Mouse (Mus musculus) heart, embryonic 11.5 days (tissue): ENCODE data around the gene Bmf. TPM values are rescaled to one million over a fixed set of nuclear protein-coding genes. Genes with fewer than 3 reads are reported as not detected.

ENCODE experiments used
- ATAC-seq: fragments of 200-750 bp; cut with Nextera tagmentation; replicated peaks from 2 replicates; pipeline ENCODE4 v1.8.0; 2017; ENCODE audit warnings: moderate library complexity; ENCODE audit not compliant: insufficient number of reproducible peaks, low FRiP score, low TSS enrichment
- H3K27ac ChIP-seq: fragments of 300-500 bp; sonication (generic); 2 replicates; pipeline ENCODE4 v1.5.1; 2014; ENCODE audit warnings: mild to moderate bottlenecking, low read depth, low read length
- H3K27me3 ChIP-seq: fragments of 300-500 bp; sonication (generic); 2 replicates; pipeline ENCODE4 v1.6.1; 2014; ENCODE audit warnings: mild to moderate bottlenecking, low read length, mixed read lengths; ENCODE audit not compliant: control insufficient read depth, insufficient read depth
- H3K36me3 ChIP-seq: fragments of 300-500 bp; sonication (generic); 2 replicates; pipeline ENCODE4 v1.6.1; 2014; ENCODE audit warnings: mild to moderate bottlenecking, low read length, moderate library complexity, mixed read lengths; ENCODE audit not compliant: control insufficient read depth, insufficient read depth
- H3K4me1 ChIP-seq: fragments of 300-500 bp; sonication (generic); 2 replicates; pipeline ENCODE4 v1.6.1; 2014; ENCODE audit warnings: low read length; ENCODE audit not compliant: control insufficient read depth, insufficient read depth
- H3K4me2 ChIP-seq: fragments of 300-500 bp; sonication (generic); 2 replicates; pipeline ENCODE4 v1.6.1; 2014; ENCODE audit warnings: mild to moderate bottlenecking, moderate library complexity
- H3K4me3 ChIP-seq: fragments of 300-500 bp; sonication (generic); 2 replicates; pipeline ENCODE4 v1.5.1; 2014; ENCODE audit warnings: low read depth, low read length
- H3K9ac ChIP-seq: fragments of 300-500 bp; sonication (generic); 2 replicates; pipeline ENCODE4 v1.6.1; 2014; ENCODE audit warnings: mild to moderate bottlenecking, low read depth, low read length, moderate library complexity
- H3K9me3 ChIP-seq: fragments of 300-500 bp; sonication (generic); replicated peaks from 2 replicates; pipeline ENCODE4 v1.6.1; 2016; ENCODE audit warnings: low read length; ENCODE audit not compliant: control insufficient read depth
- WGBS: fragments of 180-500 bp; shearing (Covaris S2); extraction: QIAGEN DNeasy Blood & Tissue Kit; methylation state at CpG from one replicate; pipeline ENCODE4 v1.1.7; 2014; ENCODE audit not compliant: insufficient replicate concordance; 5-methylcytosine and 5-hydroxymethylcytosine counted together
- polyA plus RNA-seq: library from polyadenylated mRNA; unstranded; fragments of >200 nt; fragmentation: Nextera tagmentation; extraction: Ambion mirVana; gene quantifications from 2 replicates; pipeline ENCODE4 v1.2.1, GENCODE M21; 2014

Bmf gene
- polyA plus RNA-seq, 1 experiment from 2014 or later = 3.7 TPM

DNA sequence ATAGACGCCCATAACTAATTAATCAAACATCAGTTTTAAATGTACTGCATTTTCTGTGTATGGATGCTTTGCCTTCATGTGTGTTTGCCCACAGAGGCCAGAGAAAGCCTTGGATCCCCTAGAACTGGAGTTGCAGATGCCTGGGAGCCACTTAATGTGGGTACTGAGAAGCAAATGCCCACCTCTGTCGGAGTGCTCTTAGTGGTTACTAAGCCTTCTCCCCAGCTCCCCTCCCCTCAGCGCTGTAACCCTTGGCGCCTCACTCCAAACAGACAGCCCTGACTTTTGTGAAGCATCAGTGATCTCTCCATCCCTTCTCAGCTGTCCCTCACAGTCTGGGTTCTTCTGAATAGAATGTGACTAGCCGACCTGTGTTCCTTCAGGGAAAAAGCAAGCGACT lies 51.0 kb downstream of the Bmf start:
- no peaks in the 10 kb centered on the region for H3K36me3 ChIP-seq
- peaks cover 5% of the 10 kb centered on the region; the same call in 1 of the 2 replicates for H3K4me1 ChIP-seq
- no peak overlapping the region for H3K4me3 ChIP-seq
- no peaks in the 10 kb centered on the region for H3K9me3 ChIP-seq
- no peak for ATAC-seq
- no peak overlapping the region for H3K9ac ChIP-seq
- H3K4me2 ChIP-seq = no peak overlapping the region
- no peak overlapping the region for H3K27ac ChIP-seq
- H3K27me3 ChIP-seq = no peaks in the 10 kb centered on the region
- WGBS = 72% methylated on average over 6 of the region's 6 CpGs

DNA sequence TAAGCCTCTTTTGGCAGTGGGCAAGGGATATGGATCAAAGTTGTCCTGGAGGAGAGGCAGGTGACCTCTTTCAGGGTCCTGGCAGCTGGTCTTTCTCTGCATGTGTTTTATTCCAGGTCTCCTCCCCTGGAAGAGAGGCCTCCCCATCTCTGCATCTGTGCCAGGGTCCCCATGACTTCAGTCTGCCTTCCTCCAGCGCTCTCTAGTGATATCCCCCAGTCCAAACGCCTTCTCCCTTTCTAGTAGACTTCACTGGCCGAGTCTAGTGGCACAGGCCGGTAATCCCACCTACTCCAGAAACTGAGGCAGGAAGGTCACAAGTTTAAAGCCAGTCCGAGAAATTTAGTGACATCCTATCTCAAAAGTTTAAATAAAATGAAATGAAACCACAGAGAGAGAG lies 51.6 kb downstream of the Bmf start:
- Histone ChIP-seq H3K4me2 (no peak overlapping the region), H3K36me3 (no peaks in the 10 kb centered on the region), H3K9ac (no peak overlapping the region), H3K4me1 (peaks cover 5% of the 10 kb centered on the region; the same call in 1 of the 2 replicates), H3K9me3 (no peaks in the 10 kb centered on the region), H3K27ac (no peak overlapping the region), H3K4me3 (no peak overlapping the region), H3K27me3 (no peaks in the 10 kb centered on the region)
- 71% methylated on average over 5 of the region's 5 CpGs for WGBS
- ATAC-seq = no peak

DNA sequence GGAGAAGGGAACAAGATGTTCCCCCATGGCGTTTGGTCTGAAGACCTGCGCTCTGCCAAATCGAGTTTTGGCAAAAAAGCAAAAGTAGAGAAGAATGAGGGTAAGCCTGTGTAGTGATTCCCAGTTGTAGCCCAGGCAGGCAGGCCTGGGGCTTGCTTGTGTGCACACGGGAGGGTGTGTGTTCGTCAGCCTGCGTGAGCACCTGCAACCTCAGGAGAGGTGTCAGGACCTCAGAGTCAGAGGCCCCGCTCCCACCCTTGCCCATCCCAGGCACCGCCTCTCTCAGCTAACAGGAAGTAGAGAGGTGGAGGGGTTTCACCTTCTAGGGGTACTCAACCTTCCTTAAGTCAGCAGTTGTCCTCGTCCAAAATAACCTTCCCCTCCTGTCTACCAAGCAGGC lies 54.5 kb downstream of the Bmf start:
- Histone ChIP-seq H3K4me1 (peaks cover 18% of the 10 kb centered on the region), H3K9ac (no peak overlapping the region), H3K4me2 (no peak overlapping the region), H3K27ac (no peak overlapping the region), H3K9me3 (no peaks in the 10 kb centered on the region), H3K27me3 (no peaks in the 10 kb centered on the region), H3K36me3 (no peaks in the 10 kb centered on the region), H3K4me3 (no peak overlapping the region)
- ATAC-seq = no peak
- 68% methylated on average over 9 of the region's 9 CpGs for WGBS

DNA sequence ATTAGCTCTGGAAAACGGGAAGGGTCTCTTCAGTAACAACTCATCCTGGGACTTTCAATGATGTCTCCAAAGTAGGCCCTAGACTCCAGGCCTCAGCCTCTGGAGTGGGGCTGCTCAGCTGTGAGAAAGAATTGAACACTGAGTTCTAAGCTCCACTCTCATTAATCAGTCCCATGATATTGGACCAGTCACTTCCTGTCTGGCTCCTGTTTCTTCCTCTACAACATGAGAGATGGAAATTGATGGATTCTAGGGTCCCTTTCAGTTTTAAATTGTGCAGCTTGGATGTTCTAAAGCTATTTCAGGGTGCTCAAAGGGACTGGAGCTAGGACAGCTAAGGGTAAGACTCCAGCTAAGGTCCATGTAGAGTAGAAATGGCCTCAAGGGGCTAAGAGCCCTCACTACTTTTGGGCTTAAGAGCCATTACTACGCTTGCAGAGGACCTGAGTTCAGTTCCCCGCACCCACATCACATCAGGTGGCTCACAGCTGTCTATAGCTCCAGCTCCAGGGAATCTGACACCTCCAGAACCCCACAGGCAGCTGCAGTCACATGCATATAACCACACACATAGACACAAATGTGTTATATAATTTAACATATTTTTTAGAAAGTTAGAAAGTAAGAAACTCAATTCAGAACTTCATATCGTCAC lies 57.6 kb downstream of the Bmf start:
- H3K27ac ChIP-seq = 0 out of 2 replicates have a peak overlapping the region, but pooled peaks have one; percentile 41
- WGBS = 69% methylated on average over 4 of the region's 4 CpGs
- H3K4me3 ChIP-seq = no peak overlapping the region
- ATAC-seq = no peak
- H3K36me3 ChIP-seq = no peaks in the 10 kb centered on the region
- peaks cover 14% of the 10 kb centered on the region for H3K4me1 ChIP-seq
- no peaks in the 10 kb centered on the region for H3K27me3 ChIP-seq
- H3K9ac ChIP-seq = no peak overlapping the region
- H3K4me2 ChIP-seq = no peak overlapping the region
- H3K9me3 ChIP-seq = no peaks in the 10 kb centered on the region

DNA sequence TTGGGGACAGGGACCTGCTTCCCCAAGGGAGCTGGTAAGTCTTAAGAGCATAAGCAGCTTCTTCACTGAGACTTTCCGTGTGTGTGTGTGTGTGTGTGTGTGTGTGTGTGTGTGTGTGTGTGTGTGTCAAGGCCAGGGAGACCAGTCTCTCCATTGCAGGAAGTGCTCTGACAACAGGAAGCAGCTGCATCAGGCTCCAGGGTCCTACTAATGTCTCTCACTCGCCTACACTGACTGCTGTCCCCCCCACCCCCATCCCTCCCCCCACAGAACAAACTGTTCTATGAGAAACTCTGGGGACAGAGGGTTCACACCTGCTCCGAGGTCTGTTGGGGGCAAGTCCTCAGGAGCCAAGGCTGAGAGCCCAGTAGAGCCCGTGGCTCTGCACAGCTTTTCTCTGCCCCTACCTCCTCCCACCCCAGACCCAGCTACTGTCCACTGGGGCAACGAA lies 58.2 kb downstream of the Bmf start:
- H3K27ac ChIP-seq = peak overlapping the region; percentile 41; the same call in 1 of the 2 replicates
- no peaks in the 10 kb centered on the region for H3K9me3 ChIP-seq
- WGBS = 45% methylated on average over 5 of the region's 5 CpGs
- ATAC-seq = no peak; the same call in 1 of the 2 replicates
- H3K4me1 ChIP-seq = peaks cover 14% of the 10 kb centered on the region
- no peak overlapping the region for H3K9ac ChIP-seq
- no peak overlapping the region for H3K4me2 ChIP-seq
- no peaks in the 10 kb centered on the region for H3K27me3 ChIP-seq
- no peak overlapping the region for H3K4me3 ChIP-seq
- no peaks in the 10 kb centered on the region for H3K36me3 ChIP-seq

DNA sequence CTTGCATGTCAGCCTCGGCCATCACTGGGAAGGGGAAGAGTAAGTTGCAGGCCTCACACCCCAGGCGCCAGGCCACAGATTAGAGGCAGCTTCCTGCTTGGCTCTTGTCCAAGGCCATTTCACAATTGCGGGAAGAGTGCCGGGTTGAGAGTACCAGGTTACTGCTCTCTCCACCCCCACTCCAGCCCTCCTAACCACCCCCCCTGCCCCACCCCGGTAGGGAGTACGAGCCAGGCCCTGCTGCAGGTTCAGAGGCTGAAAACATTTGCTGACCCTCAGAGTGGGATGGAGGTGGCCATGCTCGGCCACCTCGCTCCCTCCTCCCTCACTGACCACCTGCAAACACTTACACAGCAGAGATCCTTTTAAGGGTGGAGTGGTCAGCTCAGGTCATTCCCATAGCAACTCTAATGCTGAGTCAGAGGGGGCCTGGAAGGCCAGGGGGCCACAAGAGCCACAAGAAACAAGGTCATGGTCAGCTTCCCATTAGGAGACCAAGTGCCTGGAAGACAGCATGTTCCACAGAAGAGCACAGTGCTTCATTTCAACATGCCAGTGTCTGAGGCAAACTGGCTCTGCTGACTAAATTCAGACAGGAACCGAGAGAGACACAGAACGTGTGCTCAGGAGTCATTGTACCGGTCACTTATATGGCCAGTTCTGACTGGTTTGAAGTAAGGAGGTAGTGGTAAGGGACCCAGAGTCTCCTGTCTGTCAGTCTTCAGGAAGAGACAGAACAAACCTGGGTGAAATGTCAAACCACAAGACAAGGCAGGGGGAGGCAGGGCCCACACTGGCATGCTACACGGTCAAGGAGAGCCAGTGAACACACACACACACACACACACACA lies 59.0 kb downstream of the Bmf start:
- H3K36me3 ChIP-seq = no peaks in the 10 kb centered on the region
- H3K9ac ChIP-seq = no peak overlapping the region
- H3K9me3 ChIP-seq = no peaks in the 10 kb centered on the region
- WGBS = 35% methylated on average over 12 of the region's 12 CpGs
- H3K27me3 ChIP-seq = no peaks in the 10 kb centered on the region
- no peak overlapping the region for H3K4me3 ChIP-seq
- ATAC-seq = peak; percentile 55; the same call in 1 of the 2 replicates
- 0 out of 2 replicates have a peak overlapping the region, but pooled peaks have one; percentile 20 for H3K4me2 ChIP-seq
- H3K27ac ChIP-seq = peak overlapping the region; percentile 71
- peaks cover 14% of the 10 kb centered on the region for H3K4me1 ChIP-seq

DNA sequence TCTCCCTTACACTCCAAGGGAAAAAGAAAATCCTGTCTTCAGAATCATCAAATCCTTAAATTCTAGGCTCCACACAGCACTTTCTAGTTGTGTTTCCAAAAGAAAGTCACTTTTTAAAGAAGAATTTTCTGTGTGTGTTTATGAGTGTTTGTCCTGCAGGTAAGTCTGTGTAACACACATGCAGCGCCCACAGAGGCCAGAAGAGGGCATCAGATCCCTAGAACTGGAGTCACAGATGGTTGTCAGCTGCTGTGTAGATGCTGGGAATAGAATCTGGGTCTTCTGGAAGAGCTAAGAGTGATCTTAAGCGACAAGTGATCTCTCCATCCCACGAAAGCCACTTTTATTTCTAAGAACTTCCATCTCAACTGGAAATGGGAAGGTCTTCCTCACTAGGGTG lies 61.7 kb downstream of the Bmf start:
- Histone ChIP-seq H3K27ac (no peak overlapping the region), H3K9ac (no peak overlapping the region), H3K4me3 (no peak overlapping the region), H3K9me3 (no peaks in the 10 kb centered on the region), H3K36me3 (no peaks in the 10 kb centered on the region), H3K27me3 (no peaks in the 10 kb centered on the region), H3K4me1 (peaks cover 14% of the 10 kb centered on the region), H3K4me2 (no peak overlapping the region)
- ATAC-seq = no peak
- 64% methylated on average over 3 of the region's 3 CpGs for WGBS

DNA sequence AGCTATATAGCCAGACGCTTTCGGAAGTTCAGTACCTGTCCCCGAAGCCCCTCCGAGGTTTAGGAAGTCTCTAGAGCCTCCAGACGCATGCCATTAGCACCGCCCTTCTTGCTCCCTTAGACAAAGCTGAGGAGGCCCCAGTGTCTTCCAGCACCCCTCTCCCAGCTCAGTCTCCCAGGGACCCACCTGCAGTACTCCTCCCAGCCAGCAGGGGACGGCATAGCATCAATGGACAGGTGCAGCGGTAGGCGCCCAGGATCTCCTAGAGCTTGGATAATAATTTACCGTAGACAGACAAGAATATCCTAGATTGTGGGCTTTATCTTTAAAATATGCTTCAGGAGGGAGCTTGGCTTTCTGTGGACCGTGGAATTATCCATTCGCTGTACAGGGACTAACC lies 62.6 kb downstream of the Bmf start:
- no peak overlapping the region for H3K27ac ChIP-seq
- no peak for ATAC-seq
- no peak overlapping the region for H3K4me3 ChIP-seq
- H3K4me2 ChIP-seq = peak overlapping the region; percentile 27; the same call in 1 of the 2 replicates
- H3K9me3 ChIP-seq = no peaks in the 10 kb centered on the region
- WGBS = 14% methylated on average over 12 of the region's 12 CpGs
- H3K4me1 ChIP-seq = peaks cover 14% of the 10 kb centered on the region
- no peaks in the 10 kb centered on the region for H3K27me3 ChIP-seq
- no peak overlapping the region for H3K9ac ChIP-seq
- H3K36me3 ChIP-seq = no peaks in the 10 kb centered on the region
